Mouse (Mus musculus) embryo, embryonic 10.5 days (tissue): ENCODE measurements around the gene Tmem200a.

Experiments used
- DNase-seq: peaks from one replicate; pipeline ENCODE4 v3.0.0-alpha.2; 2015; ENCODE audit warnings: low spot score

The Tmem200a gene

DNA sequence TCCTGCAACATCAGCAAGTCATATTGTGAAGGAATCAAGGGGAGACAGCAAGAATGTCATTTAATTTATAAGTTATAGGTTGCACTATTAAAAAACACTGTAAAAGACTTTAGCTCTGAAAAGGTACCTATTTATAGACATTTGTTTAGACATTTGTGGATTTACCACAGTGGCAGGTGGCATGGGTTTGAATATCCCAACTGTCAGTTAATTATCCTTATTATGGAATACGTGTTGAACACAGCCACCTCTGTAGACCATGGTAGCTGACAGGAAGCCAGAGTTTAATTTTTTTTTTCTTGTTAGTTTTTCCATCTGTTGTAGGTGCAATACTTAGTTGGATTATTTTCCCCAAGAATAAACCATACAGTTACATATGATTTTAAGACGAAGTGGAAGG, 194.3 kb downstream of the Tmem200a start:
- DNase-seq, result no peak

GRCm38 (mm10) chr10:25877731-25878130, 201.1 kb downstream of the Tmem200a start:
- DNase-seq, result peak; percentile 41

GRCm38 (mm10) chr10:25876809-25877208, 202.0 kb downstream of the Tmem200a start:
- DNase-seq, result no peak

DNA sequence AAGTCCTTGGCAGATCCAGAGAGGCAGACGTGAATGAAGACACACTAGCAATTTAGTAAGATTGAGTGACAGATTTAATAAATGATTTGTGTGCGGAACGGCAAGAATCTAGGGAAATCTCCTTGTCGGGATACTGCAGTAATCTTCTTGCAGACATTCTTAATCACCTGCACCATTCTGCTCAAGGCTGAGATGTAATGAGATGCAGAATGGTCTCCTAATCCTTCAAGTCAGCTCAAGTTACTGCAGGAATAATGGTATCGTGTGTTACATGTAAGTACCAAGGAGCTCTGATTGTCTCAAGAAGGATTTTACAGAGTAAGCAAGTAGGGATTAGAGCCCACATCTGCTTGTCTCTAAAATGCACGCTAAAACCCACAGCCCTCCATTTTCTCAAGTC, 210.1 kb downstream of the Tmem200a start:
- no peak for DNase-seq
